Mouse (Mus musculus) layer of hippocampus, postnatal 14 days (tissue): ENCODE results near the gene Pigw. TPM values are rescaled to one million over a fixed set of nuclear protein-coding genes. Genes with fewer than 3 reads are reported as not detected.
"Not testable (repeated sequence)": the region's sequence is repeated elsewhere in the genome, so short reads cannot be mapped to it uniquely, and the experiment has no call there.

Experiments used
- DNase-seq, 2 experiments: peaks; one replicate each; pipeline ENCODE4 v3.0.0; 2021 to 2022; ENCODE audit warnings: low spot score in 2 of 2, mixed read lengths in 1 of 2
- total RNA-seq, 2 experiments: library from RNA; stranded (reverse); gene quantifications; 2 replicates each; pipeline ENCODE4 v1.2.3; 2021

Gene Pigw
- total RNA-seq, 2 experiments from 2014 or later: 7.3 to 8.7 TPM

DNA sequence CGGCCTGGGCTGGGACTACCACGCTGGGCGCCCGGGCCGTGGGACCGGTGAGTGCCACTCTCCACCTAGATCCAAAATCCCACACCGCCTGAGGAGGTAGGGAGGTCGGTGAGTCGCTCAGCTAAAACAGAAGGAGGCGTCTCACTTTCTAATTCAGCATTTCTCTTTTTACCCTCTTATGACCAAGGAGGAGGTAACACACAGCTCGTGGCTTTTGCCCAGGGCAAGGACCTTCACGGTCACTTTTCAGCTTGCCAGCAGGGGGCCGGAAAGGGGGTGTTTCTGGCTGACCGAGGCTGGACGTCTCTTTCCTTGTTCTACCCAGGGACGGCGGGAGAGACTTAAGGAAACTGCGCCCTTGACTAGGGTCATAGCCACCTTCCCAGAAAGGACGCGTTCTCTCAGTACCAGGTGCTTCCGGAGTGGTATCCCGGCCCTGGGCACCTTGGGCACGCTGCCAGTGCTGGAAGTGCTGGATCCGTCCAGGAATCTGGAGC is 428 bp upstream of the Pigw start:
- peak in 1 of 2 experiments; percentile 22 for DNase-seq

DNA sequence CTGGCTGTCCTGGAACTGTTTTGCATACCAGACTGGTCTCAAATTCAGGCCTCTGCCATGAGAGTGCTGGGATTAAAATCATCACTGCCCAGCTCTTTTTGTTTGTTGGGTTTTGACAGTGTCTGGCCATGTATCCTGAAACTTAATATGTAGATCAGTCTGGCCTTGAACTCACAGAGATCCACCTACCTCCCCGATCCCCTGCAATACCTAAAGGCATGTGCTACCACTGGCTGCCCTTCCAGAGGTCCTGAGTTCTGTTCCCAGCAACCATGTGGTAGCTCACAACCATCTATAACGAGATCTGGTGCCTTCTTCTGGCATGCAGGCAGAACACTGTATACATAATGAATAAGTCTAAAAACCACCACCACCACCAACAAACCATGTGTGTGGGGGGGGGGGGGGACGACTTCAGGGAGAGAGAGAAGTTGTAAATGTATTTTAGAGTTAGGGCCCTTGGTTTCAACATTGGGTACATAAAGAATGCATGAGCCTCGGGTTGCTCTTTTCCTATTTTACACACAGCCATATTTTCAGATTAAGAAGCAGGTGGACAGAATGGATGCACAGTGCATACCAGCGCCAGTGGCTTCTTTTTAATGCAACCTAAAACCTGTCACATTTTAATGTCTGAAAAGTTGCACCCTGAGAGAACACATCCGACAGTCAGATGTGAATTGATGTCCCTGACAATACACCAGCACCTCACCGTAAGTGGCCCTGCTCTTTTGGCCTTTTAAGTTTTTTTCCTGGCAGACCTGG is 896 bp downstream of the Pigw start:
- DNase-seq: no peak

DNA sequence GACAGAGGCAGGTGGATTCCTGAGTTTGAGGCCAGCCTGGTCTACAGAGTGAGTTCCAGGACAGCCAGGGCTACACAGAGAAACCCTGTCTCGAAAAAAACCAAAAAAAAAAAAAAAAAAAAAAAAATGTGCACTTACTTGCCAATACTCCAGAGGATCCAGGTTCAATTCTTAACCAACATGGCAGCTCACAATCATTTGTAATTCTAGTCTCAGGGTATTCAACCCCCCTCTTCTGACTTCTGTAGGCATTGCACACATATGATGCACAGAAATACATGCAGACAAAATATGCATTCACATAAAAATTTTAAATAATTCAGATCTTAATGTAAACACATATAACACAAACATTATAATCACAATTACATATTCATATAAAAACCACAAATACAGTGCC is 4.1 kb downstream of the Pigw start:
- DNase-seq: not testable (repeated sequence)

DNA sequence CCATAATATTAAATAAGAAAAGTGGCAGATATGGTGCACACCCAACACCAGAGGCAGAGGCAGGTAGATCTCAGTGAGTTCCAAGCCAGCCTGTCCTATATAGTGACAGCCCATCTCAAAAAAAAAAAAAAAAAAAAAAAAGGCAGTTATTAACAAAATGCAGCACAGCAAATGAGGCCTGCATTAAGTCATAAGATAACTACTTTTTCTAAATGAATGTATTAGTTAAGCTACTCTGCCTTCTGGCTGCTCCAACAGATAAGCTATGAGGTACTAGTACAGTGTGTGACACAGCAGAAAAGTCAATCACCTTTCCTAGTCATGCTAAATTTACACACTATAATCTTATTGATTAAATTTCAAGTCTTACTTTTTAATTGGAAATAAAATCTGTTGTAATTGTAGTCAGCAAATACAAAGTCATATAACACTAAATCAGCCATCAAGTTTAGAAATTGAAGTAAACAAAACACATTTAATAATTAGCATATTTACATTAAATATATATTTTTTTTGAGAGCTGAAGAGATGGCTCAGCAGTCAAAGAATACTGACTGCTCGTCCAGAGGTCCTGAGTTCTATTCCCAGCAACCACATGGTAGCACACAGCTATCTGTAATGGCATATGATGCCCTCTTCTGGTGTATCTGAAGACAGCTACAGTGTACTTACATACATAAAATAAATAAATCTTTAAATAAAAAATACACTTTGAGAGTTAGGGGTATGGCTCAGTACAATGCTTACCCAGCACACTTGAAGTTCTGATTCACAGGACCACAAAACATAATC is 6.8 kb downstream of the Pigw start:
- no peak for DNase-seq

DNA sequence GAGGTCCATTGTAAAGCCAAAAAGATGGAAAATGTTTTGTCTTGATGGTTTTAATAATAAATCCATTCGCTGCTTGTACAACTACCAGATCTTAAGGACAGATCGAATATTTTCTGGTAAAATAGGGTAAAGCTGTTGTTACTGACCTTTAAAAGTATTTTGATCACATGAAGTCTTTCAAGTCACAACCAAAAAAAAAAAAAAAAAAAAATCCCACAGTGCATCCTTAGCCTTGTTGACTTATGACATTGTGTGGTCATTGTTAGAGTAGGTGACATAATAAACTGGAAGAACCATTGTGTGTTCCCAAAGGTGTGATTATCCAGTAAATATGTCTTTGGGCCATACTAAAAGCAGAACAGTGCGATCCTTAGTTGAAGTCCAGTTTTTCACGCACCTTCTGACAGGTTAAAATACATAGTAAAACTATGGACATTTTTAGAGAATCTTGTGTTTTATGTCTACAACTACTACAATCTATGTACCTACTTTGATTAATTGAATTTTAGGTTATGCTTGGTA is 8.5 kb downstream of the Pigw start:
- no peak for DNase-seq

DNA sequence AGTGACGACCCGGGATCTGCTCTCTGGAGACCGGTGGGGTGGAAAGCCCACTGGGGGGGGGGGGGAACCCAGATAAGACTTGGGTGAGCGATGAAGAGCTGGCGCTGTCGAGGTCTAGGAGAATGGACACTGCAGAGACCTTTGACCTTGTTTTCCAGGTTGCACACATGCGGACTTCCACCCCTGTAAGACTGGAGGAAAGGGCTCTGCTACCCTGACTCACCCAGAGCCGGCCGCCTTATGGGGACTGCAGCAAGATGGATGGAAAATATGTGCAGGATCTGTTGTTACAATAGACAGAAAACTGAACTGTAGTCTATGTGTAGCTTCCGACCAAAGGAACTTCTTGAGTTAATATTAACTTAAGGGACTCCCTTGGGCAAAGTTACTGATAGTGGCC is 9.0 kb downstream of the Pigw start:
- no peak for DNase-seq

DNA sequence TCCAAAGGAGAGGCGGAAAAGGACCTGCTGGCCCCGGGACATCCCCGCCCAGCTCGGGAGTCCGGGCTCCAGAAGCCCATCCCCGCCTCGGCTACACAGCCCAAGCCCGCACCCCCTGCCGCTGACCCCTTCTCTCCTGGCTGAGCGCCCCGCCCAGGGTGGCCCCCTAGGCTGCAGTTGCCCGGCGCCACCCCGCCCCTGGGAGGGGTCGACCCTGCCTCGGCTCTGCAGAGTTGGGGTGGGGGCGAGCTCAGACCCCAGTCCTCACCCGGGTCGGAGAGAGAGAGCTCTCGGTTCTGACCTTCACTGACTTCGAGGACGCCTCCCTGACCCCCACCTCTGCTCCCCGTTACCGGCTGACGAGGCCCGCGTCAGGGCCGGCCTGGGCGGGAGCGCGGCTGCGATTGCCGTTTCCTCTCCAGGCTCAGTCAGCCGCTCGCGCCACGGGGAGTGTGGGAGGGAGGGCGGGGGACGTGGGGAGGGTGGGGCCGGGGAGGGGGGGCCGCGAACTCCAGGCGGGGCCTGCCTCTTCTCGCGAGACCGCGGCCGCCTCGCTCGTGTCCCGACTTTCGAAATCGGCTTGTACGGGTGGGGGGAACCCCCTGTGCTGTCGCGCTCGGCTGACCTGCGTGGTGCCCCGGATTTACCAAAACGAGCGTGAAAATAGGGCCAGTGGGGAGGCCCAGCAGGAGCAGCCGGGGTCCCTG is 9.6 kb downstream of the Pigw start, which contains the start of gene Ggnbp2:
Gene Ggnbp2, minus strand, starts transcription at position 481 of the 707 bp plus-strand sequence.
- DNase-seq: peak; percentile 90 to 94

DNA sequence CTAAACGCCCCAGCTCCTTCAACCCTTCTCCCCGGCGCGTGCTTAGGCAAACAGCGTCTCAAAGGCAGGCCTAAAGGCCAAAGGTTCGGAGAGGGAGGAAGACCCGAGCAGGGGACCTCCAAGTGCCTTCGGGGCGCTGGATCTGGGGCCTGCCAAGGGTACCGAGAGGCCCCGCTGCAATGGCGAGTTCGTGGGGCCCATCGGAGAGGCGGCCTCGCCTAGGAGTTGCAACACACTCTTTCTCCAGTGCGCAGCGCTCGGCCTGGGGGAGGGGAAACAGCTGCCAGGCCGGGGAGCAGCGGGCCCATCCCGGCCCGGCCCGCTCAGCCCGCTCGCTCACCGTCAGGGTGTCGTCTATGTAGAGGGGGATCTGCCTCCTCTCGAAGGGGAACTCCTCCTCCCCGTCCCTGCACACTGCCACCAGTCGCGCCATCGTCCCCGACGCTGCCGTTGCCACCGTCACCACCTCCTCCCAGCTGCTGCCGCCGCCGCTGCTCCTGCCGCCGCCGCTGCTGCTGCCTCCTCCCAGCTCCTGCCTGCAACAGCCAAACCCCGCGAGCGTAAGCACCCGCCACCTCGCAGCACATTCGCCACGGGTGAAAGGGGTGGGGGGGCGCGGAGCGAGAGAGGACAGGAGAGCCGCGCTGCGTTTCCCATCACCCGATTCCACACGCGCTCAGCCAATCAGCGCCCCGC is 10.4 kb downstream of the Pigw start:
- peak; percentile 91 to 93 for DNase-seq

DNA sequence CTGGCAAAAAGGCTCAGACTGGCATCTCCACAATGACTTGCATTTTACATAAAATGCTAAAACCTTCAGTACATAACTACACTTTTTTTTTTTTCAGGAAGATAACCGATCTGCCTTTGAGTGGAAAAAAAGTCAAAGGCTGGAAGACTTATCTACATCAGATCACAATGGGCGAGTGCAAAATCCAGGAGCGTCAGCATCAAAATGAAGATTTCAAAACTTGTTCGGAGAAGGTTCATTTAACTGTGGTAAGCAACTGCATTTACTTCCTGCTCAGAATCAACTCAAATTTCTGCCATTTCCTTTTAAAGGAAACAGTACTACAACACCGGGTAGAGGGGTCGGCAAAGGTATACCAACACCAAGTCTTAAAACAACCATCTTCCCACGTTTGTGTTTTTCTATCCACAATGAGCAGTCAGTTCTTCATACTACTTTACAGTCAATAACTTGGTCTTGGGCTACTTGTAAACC is 11.3 kb downstream of the Pigw start:
- no peak for DNase-seq

DNA sequence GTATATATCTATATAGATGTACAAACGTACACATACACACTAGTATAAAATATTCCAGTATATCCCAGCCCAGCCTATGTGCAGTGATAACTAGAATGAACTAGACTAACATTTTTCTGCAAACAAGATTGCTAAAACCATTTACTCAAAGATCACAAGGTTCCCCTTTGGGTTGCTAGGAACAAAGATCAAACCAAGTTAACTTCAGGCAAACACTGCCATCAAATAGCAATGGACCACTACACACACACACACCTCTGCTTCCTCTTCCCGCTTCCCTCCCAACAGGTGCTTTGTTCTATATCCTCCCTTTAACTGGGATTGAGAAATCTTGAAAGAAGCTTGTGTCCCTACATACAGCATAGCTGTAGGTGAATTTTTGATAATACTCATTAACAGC is 12.5 kb downstream of the Pigw start:
- DNase-seq: no peak

DNA sequence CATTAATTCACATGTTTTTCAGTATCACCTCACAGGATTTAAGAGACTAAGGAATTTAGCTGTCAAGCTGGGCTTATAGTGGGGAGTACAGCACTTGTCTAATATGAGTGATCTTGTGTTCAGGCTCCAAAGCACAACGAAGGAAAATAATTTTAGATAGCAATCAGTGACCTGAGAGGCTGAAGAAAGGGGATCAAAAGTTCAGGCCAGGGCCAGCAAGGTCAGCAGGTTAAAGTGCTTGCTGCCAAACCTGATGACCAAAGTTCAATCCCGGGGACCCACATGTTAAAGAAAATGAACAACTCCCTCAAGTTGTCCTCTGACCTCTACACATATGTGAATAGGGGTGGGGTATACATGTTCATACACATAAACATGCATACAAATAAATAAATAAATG is 14.8 kb downstream of the Pigw start:
- DNase-seq: no peak

DNA sequence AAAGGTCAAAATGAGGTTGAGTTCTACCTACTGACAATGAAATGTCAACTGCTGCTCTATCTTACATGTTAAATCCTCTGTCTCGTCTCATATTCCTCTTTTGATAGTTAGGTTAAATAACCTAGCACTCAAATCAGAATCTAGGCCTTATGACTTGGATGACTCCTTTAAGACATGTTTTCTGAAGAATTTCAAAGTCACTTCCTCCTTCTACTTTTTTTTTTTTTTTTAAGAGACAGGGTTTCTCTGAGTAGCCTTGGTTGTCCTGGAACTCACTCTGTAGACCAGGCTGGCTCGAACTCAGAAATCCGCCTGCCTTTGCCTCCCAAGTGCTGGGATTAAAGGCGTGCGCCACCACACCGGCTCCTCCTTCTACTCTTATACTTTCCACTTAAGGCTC is 24.8 kb downstream of the Pigw start:
- DNase-seq: no peak

DNA sequence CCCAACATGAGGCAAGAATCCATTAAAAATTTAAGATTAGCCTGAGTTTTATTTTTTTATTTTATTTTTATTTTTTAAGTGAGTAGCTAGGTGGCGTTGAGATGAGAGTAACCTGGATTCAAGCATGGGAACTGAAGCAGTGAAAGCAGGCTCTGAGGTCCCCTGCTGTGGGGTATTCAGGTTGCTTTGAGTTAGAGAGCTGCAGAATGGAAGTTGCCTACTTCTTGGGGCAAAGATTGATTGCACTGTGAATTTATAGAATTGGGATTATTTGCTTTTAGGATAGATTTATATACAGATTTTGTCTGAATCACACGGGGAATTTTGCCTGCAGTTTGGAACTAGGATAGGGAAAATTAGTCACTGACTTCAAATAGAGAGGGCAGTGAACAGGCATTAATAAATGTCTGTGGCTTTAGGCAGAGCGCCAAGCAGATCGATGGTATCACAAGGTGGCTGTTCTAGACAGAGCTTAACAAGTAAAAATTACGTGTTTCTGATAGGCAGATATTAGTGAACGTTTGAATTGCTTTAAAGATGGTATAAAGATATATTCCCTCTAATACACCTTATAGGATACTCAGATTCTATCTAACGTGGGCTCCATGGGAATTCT is 32.5 kb downstream of the Pigw start:
- DNase-seq: no peak

DNA sequence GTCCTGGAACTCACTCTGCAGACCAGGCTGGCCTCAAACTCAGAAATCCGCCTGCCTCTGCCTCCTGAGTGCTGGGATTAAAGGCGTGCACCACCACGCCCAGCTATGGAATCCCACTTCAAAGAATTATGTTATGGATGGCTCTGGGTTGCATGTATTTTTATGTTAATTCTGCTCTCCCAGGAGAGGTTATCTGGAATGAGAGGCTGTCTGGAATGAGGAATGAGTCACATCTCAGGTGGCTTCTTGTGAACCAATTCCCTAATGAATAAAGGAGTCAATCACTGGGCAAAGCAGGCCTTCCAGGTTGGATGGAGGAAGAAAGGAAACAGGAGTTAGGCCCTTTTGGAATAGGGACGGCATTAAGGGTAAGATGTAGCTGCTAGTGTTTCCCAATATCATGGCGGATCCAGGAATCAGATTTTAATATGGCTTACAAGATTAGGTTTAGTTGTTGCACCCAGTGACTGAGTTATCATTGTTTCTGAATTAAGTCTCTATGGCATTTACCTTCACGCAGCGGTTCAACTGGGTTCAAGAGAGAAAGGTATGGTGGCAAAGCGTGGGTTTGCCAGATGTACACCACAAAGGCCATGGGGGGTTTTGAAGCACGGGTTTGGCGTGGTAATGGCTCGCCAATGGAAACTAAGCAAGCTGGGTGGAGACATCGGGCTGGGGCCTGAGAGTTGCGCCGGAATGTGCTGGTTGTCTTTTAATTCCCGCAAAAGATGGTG is 33.2 kb downstream of the Pigw start:
- no peak for DNase-seq

DNA sequence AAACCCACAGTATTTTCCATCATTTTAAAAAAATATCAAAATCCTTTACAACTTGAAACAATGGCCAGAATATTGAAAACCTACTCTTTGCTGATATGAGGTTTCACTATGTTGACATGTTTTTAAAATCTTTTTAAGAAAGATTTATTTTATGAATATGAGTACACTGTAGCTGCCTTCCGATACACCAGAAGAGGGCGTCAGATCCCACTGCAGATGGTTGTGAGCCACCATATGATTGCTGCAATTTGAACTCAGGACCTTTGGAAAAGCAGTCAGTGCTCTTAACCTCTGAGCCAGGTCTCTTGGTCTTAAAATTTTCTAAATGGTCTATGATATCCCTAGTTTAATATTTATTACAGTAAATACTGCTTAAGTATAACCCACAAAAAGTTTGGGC is 40.8 kb downstream of the Pigw start:
- DNase-seq: no peak

DNA sequence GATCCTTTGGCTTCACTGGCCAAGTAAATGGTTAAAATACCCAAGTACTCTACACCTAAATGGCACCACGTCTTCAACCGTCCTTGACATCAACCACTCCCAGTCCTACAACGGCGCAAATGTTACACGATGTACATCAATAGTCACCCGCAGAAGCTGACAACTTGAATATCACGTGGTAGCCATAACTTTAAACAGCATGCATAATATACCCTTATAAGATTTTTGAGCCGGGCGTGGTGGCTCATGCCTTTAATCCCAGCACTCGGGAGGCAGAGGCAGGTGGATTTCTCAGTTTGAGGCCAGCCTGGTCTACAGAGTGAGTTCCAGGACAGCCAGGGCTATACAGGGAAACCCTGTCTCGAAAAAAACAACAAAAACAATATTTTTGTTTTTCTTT is 50.6 kb downstream of the Pigw start:
- not testable (repeated sequence) for DNase-seq

DNA sequence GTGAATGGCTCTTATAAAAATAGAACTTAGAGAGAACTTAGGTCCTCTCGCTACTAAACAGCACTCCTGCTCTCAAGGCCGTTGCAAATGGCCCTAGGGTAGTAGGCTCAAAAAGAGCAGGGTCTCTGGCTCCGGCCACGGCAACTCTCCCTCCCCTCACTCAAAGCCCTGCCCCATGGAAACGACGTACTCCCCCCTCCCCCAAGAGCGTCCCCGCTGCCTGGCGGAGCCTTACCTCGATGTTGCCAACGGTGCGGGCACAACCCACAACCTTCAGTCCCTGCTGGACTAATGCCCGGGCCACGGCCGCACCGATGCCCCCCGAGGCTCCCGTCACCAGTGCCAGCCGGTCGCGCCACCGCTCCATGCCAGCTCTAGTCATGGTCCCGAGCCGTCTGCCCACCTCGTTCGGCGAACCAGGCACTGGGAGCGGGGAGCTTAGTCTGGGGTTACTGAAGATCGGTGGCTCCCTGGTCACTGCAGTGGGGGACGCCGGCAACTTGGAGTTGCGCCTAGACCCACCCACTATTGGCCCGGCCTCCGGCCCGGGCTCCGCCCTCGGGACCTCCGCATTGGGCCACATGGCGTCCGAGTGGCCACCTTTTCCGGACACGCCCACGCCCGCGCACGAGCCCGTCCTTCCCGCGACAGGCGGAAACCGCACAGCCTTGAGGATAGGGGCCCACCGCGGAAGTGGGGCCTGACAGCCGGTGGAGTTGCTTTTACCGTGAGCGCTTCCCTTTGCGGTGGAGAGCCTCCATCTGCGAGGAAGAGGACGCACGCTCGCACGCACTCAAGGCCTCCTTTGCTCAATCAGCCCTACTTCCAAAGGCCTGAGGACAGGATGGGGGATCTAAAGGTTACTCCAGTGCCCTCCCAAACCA is 51.3 kb downstream of the Pigw start, which contains the start of gene Dhrs11:
Gene Dhrs11, minus strand, starts transcription at position 479 of the 884 bp plus-strand sequence.
- DNase-seq: peak; percentile 82 to 88

DNA sequence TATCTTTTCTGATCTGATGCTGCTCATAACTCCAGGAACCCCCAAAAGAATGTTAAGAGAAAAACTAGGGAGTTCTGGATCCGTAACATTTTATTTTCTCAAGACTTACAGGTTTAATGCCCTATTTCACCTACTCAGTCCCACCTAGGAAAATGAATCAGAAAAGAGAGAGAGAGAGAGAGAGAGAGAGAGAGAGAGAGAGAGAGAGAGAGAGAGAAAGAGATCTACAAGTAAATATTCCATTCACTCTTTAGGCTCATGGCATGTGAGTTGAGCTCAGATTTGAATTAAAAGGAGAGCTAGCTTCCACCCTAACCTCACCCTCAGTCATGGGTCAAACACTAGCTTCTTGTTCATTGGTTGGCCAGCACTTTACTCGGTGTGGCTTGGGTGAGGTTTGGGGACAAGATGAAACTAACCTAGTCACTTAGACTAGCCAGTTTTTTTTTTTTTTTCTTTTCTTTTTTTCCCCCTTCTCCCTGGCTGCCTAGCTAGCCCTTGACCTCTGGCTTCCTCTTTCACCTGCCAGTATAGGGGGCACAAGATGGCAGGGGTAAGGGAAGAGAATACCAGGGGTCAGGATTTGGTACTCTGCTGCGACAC is 52.1 kb downstream of the Pigw start:
- no peak for DNase-seq
